Comparison of ENCODE assay signal across 8 mouse cellular contexts in the genomic region with DNA sequence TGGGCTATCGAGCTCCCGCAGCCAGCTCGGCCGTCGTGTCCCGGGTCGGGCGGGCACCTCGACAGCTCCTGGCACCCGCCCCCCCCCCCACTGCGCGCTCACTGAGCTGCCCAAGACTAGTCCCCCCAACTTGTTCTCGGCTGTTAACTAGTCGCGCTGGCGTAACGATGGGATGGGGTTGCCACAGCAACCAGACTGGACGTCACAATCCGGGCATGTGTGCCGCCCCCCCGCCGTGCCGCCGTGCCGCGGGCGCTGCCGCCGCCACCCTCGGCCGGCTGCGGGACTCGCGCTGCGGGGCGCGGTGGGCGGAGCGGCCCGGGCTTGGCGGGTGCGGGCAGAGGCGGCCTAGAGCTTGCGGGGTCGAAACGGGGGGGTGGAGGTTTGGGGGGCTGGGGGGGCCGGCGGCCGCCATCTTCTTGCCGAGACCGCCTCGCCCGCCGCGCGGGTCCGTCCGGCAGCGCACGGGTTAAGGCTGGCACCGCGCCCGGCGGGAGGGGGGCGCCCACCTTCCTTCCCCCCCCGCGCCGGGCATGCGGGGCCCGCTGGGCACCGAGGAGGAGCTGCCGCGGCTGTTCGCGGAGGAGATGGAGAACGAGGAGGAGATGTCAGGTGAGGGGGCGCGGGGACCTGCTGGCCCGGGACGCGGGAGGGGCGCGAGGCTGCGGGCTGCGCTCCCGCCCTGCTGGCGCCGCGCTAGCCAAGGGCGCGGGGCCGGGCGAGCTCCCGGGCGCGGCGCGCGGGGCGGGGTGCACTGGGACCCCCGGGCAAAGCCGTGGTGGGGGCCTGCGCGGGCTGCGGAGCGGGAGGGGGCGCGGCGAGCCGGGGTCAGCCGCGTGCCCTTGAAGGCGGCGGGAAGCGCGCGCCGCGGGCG. TPM values are rescaled to one million over a fixed set of nuclear protein-coding genes. Genes with fewer than 3 reads are reported as not detected.
A peak's percentile ranks its signal among the peaks of the same experiment; 100 is the strongest.
DNase-seq lines count a peak whose midpoint lies in the region; ATAC-seq lines count a peak whose summit lies in the region.

A gene (plus strand): TSS at position 233 of the 874 bp plus-strand sequence.

- peak within 1 kb of the TSS; percentile 54 for H3K4me3 ChIP-seq in neural tube, embryonic 11.5 days (ENCODE audit: low read depth, low read length)
- H3K4me3 ChIP-seq in midbrain, embryonic 14.5 days (replicated peaks; ENCODE audit: low read depth, low read length), result peak within 1 kb of the TSS; percentile 64

- peaks cover 14% of the 10 kb centered on the region for H3K4me1 ChIP-seq in neural tube, embryonic 11.5 days (ENCODE audit: control insufficient read depth, insufficient read depth, low read length)
- peaks cover 22% of the 10 kb centered on the region for H3K4me1 ChIP-seq in midbrain, embryonic 14.5 days (ENCODE audit: control insufficient read depth, insufficient read depth, low read length)

- no peak within 1 kb of the TSS for H3K27ac ChIP-seq in neural tube, embryonic 11.5 days (ENCODE audit: low read depth, low read length)
- H3K27ac ChIP-seq in midbrain, embryonic 14.5 days (replicated peaks; ENCODE audit: low read depth, low read length), result peak within 1 kb of the TSS; percentile 77

- ATAC-seq in neural tube, embryonic 11.5 days (ENCODE audit: insufficient read depth, low FRiP score, low TSS enrichment), result 0 out of 2 replicates have a peak, but pooled peaks have one; percentile 21
- ATAC-seq in midbrain, embryonic 14.5 days (ENCODE audit: low FRiP score, low TSS enrichment), result peak; percentile 59
- no peak for ATAC-seq in erythroid progenitor cell, adult 5-6 weeks (replicated peaks; ENCODE audit: low FRiP score, poor library complexity, severe bottlenecking)
- no peak for ATAC-seq in CD4-positive, CD25-positive, alpha-beta regulatory T cell, adult 4 months

- peaks cover 40% of the 10 kb centered on the region for H3K27me3 ChIP-seq in neural tube, embryonic 11.5 days (ENCODE audit: control insufficient read depth, insufficient read depth, low read length)
- peaks cover 15% of the 10 kb centered on the region for H3K27me3 ChIP-seq in midbrain, embryonic 14.5 days (ENCODE audit: control insufficient read depth, insufficient read depth, low read length)

- no peaks in the 10 kb centered on the region for H3K9me3 ChIP-seq in neural tube, embryonic 11.5 days (ENCODE audit: control insufficient read depth, low read length)
- H3K9me3 ChIP-seq in midbrain, embryonic 14.5 days (ENCODE audit: control insufficient read depth, low read length), result no peaks in the 10 kb centered on the region

- peak; percentile 39 for DNase-seq in adrenal gland, postnatal 14 days
- no peak for DNase-seq in adrenal gland, adult 2 months
- DNase-seq in neural tube, embryonic 11.5 days (ENCODE audit: low spot score), result no peak
- DNase-seq in neural tube, embryonic 10.5 days (ENCODE audit: extremely low spot score, low spot score), result no peak
- DNase-seq in layer of hippocampus, adult 9-11 months, result peak; percentile 60
- DNase-seq in midbrain, embryonic 14.5 days, result peak; percentile 80

- 1% methylated on average over 43 of the region's 120 CpGs for WGBS in neural tube, embryonic 11.5 days
- WGBS in midbrain, embryonic 14.5 days, result under 1% methylated on average over 98 of the region's 120 CpGs

- H3K36me3 ChIP-seq in neural tube, embryonic 11.5 days (ENCODE audit: control insufficient read depth, insufficient read depth, low read length), result peaks cover 3% of the 10 kb centered on the region; the same call in 1 of the 2 replicates
- H3K36me3 ChIP-seq in midbrain, embryonic 14.5 days (ENCODE audit: control insufficient read depth, insufficient read depth, low read length), result peaks cover 12% of the 10 kb centered on the region

- H3K9ac ChIP-seq in neural tube, embryonic 11.5 days (ENCODE audit: low read length), result peak within 1 kb of the TSS; percentile 60
- H3K9ac ChIP-seq in midbrain, embryonic 14.5 days (replicated peaks; ENCODE audit: low read length), result peak within 1 kb of the TSS; percentile 90

- peak within 1 kb of the TSS; percentile 95 for H3K4me2 ChIP-seq in neural tube, embryonic 11.5 days (ENCODE audit: low read depth)
- peak within 1 kb of the TSS; percentile 93 for H3K4me2 ChIP-seq in midbrain, embryonic 14.5 days (ENCODE audit: low read length)

RNA-seq across cellular contexts. Expression of the gene that starts here (rescaled TPM):
- 7.1 and 8.0 TPM in 2 replicates for total RNA-seq in adrenal gland, postnatal 14 days (2021)
- 1 to 10 TPM; 5.0 to 7.9 TPM for total RNA-seq in adrenal gland, adult 2 months (2021)
- 3.0 and 3.5 TPM in 2 replicates for polyA plus RNA-seq in adrenal gland, adult 2 months (2012; rRNA removed)
- 0.20 and 0.31 TPM in 2 replicates for polyA plus RNA-seq in neural tube, embryonic 11.5 days (2014; fragmentation: Nextera tagmentation; extraction: Ambion mirVana)
- 38.4 and 53.5 TPM in 2 replicates for polyA plus RNA-seq in midbrain, embryonic 14.5 days (2014; fragmentation: Nextera tagmentation; extraction: Ambion mirVana)
- not detected in 2 replicates for total RNA-seq in erythroid progenitor cell, adult 5-6 weeks (2015; ENCODE audit: low replicate concordance)
- not detected in 2 replicates for total RNA-seq in erythroid progenitor cell, adult 5-6 weeks (2017; ENCODE audit: low replicate concordance)
- under 1 TPM in 1 of 2 experiments, not detected in 1; 0.40 TPM for polyA plus RNA-seq in CD4-positive, CD25-positive, alpha-beta regulatory T cell, adult 4 months (2017; shearing (Covaris generic))

Comparison
In these comparisons a context has a peak if more than half of its experiments do, and no peak if none do; other contexts are left out.
1. DNase-seq: peak in adrenal gland, postnatal 14 days (single experiment), layer of hippocampus, adult 9-11 months (single experiment) and midbrain, embryonic 14.5 days (single experiment); none in adrenal gland, adult 2 months (single experiment), neural tube, embryonic 11.5 days (single experiment) and neural tube, embryonic 10.5 days (single experiment).
2. Peak in ATAC-seq, H3K4me3 ChIP-seq, H3K9ac ChIP-seq and H3K4me2 ChIP-seq in neural tube, embryonic 11.5 days; RNA of the gene not detected or under 1 TPM.